Mouse (Mus musculus) testis, postnatal 10 days (tissue): ENCODE measurements around the gene Rad51c.
A peak's percentile ranks its signal among the peaks of the same experiment; 100 is the strongest.
"Not testable (repeated sequence)": the region's sequence is repeated elsewhere in the genome, so short reads cannot be mapped to it uniquely, and the experiment has no call there.

Experiments
- DNase-seq: peaks from one replicate; pipeline ENCODE4 v3.0.0; 2021; ENCODE audit warnings: low spot score

The Rad51c gene

GRCm38 (mm10) chr11:87432447-87432846, 27.7 kb upstream of the Rad51c start:
- no peak for DNase-seq

DNA sequence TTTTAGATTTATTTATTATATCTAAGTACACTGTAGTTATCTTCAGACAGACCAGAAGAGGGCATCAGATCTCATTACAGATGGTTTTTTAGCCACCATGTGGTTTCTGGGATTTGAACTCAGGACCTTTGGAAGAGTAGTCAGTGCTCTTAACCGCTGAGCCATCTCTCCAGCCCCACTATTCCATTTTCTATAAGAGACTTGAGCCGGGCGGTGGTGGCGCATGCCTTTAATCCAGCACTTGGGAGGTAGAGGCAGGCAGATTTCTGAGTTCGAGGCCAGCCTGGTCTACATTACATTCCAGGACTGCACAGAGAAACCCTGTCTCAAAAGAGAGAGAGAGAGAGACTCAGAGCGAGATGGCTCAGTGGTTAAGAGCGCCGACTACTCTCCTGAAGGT, 27.1 kb upstream of the Rad51c start:
- not testable (repeated sequence) for DNase-seq

DNA sequence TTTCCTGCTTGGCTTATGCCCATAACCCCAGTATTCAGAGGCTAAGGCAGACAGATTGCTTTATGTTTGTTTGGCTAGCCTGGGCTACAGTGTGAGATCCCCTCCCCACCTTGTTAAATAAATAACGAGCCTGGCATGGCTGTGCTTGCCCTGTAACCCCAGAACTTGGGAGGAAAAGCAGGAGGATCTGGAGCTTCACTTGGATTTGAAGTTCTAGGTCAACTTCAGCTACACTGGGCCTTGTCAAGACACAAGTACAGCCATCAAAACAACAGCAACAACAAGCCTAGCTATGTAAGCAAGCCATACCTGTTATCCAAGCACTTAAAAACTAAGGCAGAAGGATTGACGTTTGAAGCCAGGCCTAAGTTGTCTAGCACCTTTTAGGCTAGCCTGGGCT, 25.6 kb upstream of the Rad51c start:
- no peak for DNase-seq

- no peak for DNase-seq
Measured at GRCm38 (mm10) chr11:87429363-87429762, 24.6 kb upstream of the Rad51c start.

DNA sequence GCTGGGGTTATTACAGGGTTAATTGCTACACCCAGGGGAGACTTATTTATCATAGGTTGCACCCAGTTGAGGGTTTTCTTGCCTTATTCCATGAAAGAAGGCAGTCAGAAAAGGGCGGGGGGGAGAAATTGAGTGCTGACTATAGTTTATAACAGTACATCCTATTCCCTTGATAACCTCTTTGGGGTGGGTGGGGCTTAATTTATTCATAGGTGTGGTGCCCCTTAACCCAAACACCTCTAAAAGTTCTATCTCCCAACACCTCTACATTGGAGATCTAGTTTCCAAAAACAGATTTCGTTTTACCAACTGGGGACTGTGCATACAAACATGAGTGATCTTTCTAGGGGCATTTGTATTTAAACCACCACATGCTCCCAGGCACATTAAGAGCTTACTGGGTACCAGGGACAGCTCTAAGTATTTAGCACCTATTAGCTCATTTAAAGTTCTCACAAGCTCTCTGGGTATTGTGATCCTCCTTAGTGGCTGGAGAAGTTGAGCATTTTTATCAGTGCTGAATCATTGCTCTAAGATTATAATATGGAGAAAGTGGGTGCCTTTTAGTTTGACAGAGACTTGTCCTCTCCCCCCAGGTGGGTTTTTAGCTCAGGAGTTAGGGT, 23.4 kb upstream of the Rad51c start:
- no peak for DNase-seq

GRCm38 (mm10) chr11:87427273-87428050, 22.7 kb upstream of the Rad51c start:
- DNase-seq: no peak

GRCm38 (mm10) chr11:87426450-87427250, 21.9 kb upstream of the Rad51c start:
- DNase-seq: peak; percentile 87

GRCm38 (mm10) chr11:87426121-87426449, 21.3 kb upstream of the Rad51c start:
- DNase-seq: no peak

GRCm38 (mm10) chr11:87423551-87424325, 19.0 kb upstream of the Rad51c start:
- DNase-seq: no peak

- DNase-seq: peak; percentile 81
Measured at GRCm38 (mm10) chr11:87422511-87423340, 18.0 kb upstream of the Rad51c start.

GRCm38 (mm10) chr11:87421760-87422201, 17.0 kb upstream of the Rad51c start:
- DNase-seq: no peak

- DNase-seq: no peak
Measured at GRCm38 (mm10) chr11:87420861-87421260, 16.1 kb upstream of the Rad51c start.

GRCm38 (mm10) chr11:87416120-87416519, 11.4 kb upstream of the Rad51c start:
- DNase-seq: no peak

- DNase-seq: not testable (repeated sequence)
Measured at GRCm38 (mm10) chr11:87413412-87413811, 8.7 kb upstream of the Rad51c start.

DNA sequence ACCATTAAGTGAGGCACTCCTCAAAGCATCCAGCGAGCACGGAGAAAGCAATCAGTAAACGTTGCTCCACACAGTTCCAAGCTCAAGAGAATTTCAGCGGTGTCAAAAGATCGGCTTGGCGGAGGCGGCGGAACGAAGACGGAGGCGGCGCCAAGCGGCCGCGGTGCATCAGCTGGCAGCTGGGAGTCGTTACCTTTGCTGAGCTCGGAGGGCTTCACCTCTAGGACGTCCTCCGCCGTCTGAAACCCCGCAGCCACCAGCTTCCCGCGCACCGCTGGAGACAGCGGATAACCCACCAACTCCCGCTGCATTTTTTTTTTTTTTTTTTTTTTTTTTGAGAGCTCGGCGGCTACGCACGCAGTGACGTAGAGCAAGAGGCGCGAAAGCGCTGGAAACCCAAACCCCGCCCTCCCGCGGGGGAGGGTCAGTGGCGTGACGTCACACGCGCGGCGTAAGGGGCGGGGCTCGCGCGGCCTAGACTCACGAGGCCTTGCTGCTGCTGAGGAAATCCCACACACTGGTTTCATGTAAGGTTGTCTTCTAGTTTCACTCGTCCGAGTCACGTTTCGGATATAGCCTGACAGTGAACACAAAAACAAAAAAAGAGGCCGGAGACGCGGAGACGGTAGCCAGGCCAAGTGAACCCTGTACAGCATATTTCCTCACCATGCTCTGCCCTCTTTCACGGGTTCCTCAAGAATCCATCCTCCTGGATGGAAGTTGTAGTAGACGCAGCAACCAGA, 472 bp downstream of the Rad51c start:
- peak; percentile 99 for DNase-seq

DNA sequence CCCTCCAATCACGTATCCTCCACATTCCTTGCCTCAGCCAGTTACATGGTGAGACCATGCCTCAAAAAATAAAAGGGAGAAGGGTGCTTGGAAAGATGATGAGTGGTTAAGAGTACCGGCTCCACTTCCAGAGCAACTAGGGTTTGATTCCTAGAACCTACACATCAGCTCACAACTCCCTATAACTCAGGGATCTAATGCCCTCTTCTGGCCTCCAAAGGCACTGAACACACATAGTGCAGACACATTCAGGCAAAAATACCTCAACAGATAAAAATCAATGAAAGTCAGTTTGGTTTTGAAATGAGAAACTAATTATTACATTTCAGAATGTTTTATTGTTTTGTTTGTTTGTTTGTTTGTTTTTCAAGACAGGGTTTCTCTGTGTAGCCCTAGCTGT, 6.4 kb downstream of the Rad51c start:
- no peak for DNase-seq

- DNase-seq: peak; percentile 50
Measured at GRCm38 (mm10) chr11:87393855-87394254, 10.9 kb downstream of the Rad51c start.

DNA sequence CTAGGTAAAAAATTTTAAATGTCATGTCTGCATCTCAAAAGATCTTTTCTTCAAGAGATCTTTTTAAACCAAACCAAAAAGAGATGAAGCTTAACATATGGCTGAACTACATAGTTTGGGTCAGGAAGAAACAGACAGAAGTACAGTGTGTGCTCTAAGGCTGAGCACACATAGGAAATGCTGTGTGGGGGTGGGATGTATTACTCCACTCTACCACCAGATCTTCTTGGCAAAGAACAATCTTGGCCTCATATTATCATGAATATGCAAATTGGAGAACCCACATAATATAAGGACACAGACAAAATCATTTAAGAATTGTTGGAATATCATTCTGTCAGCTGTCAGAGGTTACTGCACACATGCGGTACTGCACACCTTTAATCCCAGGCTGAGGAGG, 19.1 kb downstream of the Rad51c start:
- DNase-seq: no peak

DNA sequence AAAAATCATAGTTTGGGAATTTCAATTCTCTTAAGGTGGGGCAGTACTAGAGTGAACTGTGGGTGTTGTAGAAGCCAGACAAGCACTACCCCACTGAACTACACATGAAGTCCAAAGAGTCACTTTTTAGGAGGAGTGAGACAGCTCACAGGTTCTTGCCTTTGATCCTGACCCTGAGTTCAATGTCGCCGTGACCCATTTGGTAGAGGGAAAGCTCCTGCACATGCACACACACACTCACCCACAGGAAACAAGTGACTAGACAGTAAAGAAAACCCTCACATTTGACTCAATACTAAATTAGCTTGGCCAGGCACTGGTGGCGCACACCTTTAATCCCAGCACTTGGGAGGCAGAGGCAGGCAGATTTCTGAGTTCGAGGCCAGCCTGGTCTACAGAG, 20.2 kb downstream of the Rad51c start:
- DNase-seq: no peak

DNA sequence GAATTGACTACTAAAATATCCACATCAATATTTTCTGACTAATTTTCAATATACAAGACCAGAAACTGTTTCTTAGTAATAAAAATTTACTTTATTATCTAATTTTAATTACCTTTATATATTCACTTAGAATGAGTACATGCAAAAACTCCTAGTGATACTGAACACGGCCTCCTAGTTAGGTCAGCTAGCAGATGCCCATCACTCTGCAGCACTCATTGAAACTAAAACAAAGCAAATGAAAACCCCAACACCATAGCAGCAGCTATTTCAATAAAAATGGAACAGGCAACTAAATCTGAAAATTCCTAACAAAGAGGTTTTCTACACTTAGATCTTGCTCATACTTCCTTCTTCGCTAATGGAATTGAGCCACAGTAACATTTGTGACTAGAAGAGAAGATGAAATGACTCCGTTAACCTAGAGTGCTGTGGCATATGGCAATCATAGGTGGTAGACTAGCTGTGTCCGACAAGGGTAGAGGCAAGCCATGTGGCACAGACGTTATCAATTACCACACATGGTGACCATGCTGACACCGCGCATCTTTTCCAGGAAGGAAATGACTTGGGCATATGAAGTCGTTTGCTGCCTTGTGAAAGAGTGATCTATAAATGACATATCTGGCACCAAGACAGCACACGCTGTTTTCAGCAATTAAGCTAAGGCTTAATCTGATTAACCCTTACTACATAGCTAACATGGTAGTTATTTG, 36.7 kb downstream of the Rad51c start:
- DNase-seq: no peak
